8 mouse cellular contexts compared by ENCODE assay signal in genomic region chr4:151186447-151186846, GRCm38 (mm10).
A peak's percentile ranks its signal among the peaks of the same experiment; 100 is the strongest.
DNase-seq lines count a peak whose midpoint lies in the region; ATAC-seq and TF ChIP-seq lines count a peak whose summit lies in the region.

No protein-coding gene starts in this region.

- no peak overlapping the region for H3K27ac ChIP-seq in thymus, adult 2 months (ENCODE audit: control insufficient read depth, insufficient read depth, low read length)
- no peak overlapping the region for H3K27ac ChIP-seq in forebrain, embryonic 14.5 days (ENCODE audit: low read depth, low read length)
- H3K27ac ChIP-seq in kidney, postnatal 0 days, result no peak overlapping the region

- peak; percentile 9 for DNase-seq in thymus, adult 2 months
- no peak for DNase-seq in thymus, adult 18-20 months
- peak; percentile 59 for DNase-seq in forebrain, embryonic 14.5 days (ENCODE audit: low spot score)
- DNase-seq in kidney, postnatal 0 days (ENCODE audit: low spot score), result peak; percentile 83
- peak; percentile 84 for DNase-seq in mesoderm, embryonic 11.5 days (ENCODE audit: low read depth, low spot score)
- DNase-seq in thymus, postnatal 14 days, result peak; percentile 23
- no peak for DNase-seq in left cerebral cortex, adult 8-10 months (ENCODE audit: low spot score in 2 of 2)

- H3K4me1 ChIP-seq in thymus, adult 2 months (replicated peaks; ENCODE audit: control insufficient read depth, insufficient read depth, low read length), result no peaks in the 10 kb centered on the region
- H3K4me1 ChIP-seq in forebrain, embryonic 14.5 days (ENCODE audit: control insufficient read depth, insufficient read depth, low read length), result no peaks in the 10 kb centered on the region; the same call in none of the 2 replicates
- no peaks in the 10 kb centered on the region for H3K4me1 ChIP-seq in kidney, postnatal 0 days (replicated peaks; ENCODE audit: insufficient read depth, low read length)

- H3K4me3 ChIP-seq in thymus, adult 2 months (ENCODE audit: control insufficient read depth, insufficient read depth, low read length), result no peak overlapping the region
- H3K4me3 ChIP-seq in forebrain, embryonic 14.5 days (ENCODE audit: low read depth, low read length), result no peak overlapping the region
- no peak overlapping the region for H3K4me3 ChIP-seq in kidney, postnatal 0 days (replicated peaks; ENCODE audit: low read depth, low read length)

- 19% methylated on average over 8 of the region's 8 CpGs for WGBS in thymus, adult 2 months
- WGBS in forebrain, embryonic 14.5 days, result 11% methylated on average over 8 of the region's 8 CpGs
- WGBS in kidney, postnatal 0 days, result 9% methylated on average over 8 of the region's 8 CpGs

- TF ChIP-seq POLR2A in thymus, adult 2 months (IDR thresholded peaks at IDR 0.05; ENCODE audit: control insufficient read depth, extremely low read depth, insufficient read depth, low read length, poor library complexity), result no peak

- no peak for TF ChIP-seq CTCF in thymus, adult 2 months (IDR thresholded peaks at IDR 0.05; ENCODE audit: borderline replicate concordance, control insufficient read depth, extremely low read depth, insufficient read depth, low read length, poor library complexity)
- no peak for TF ChIP-seq CTCF in kidney, postnatal 0 days (IDR thresholded peaks at IDR 0.05; ENCODE audit: low read depth)

- H3K9me3 ChIP-seq in forebrain, embryonic 14.5 days (replicated peaks; ENCODE audit: control insufficient read depth, low read length), result no peaks in the 10 kb centered on the region
- H3K9me3 ChIP-seq in kidney, postnatal 0 days (replicated peaks; ENCODE audit: low read length), result no peaks in the 10 kb centered on the region

- no peaks in the 10 kb centered on the region for H3K27me3 ChIP-seq in thymus, adult 2 months (ENCODE audit: control insufficient read depth, insufficient read depth, low read length)
- H3K27me3 ChIP-seq in forebrain, embryonic 14.5 days (replicated peaks; ENCODE audit: control insufficient read depth, insufficient read depth, low read length), result peaks cover 9% of the 10 kb centered on the region; the same call in 1 of the 2 replicates
- no peaks in the 10 kb centered on the region for H3K27me3 ChIP-seq in kidney, postnatal 0 days (ENCODE audit: insufficient read depth, low read length)

- no peak overlapping the region for H3K4me2 ChIP-seq in forebrain, embryonic 14.5 days (ENCODE audit: low read length)
- no peak overlapping the region for H3K4me2 ChIP-seq in kidney, postnatal 0 days (ENCODE audit: low read length)

- ATAC-seq in forebrain, embryonic 14.5 days, result no peak
- no peak for ATAC-seq in kidney, postnatal 0 days (replicated peaks; ENCODE audit: low FRiP score, low read depth)
- no peak for ATAC-seq in erythroid progenitor cell, adult 5-6 weeks (replicated peaks; ENCODE audit: low FRiP score, poor library complexity, severe bottlenecking)

- no peak overlapping the region for H3K9ac ChIP-seq in forebrain, embryonic 14.5 days (ENCODE audit: low read length)
- no peak overlapping the region for H3K9ac ChIP-seq in kidney, postnatal 0 days (ENCODE audit: low read depth, low read length)

- no peaks in the 10 kb centered on the region for H3K36me3 ChIP-seq in thymus, adult 2 months (ENCODE audit: control insufficient read depth, insufficient read depth, low read length)
- H3K36me3 ChIP-seq in forebrain, embryonic 14.5 days (ENCODE audit: control insufficient read depth, insufficient read depth, low read length), result no peaks in the 10 kb centered on the region
- no peaks in the 10 kb centered on the region for H3K36me3 ChIP-seq in kidney, postnatal 0 days (ENCODE audit: insufficient read depth, low read length)

Comparison
In these comparisons a context has a peak if more than half of its experiments do, and no peak if none do; other contexts are left out.
1. DNase-seq: peak in thymus, adult 2 months (single experiment), forebrain, embryonic 14.5 days (single experiment), kidney, postnatal 0 days (single experiment), mesoderm, embryonic 11.5 days (single experiment) and thymus, postnatal 14 days (single experiment); none in thymus, adult 18-20 months (0 of 2) and left cerebral cortex, adult 8-10 months (0 of 2).